Mouse (Mus musculus) embryonic facial prominence, embryonic 15.5 days (tissue): Measurements from ENCODE around the gene Ostm1. TPM values are rescaled to one million over a fixed set of nuclear protein-coding genes. Genes with fewer than 3 reads are reported as not detected.

Source experiments
- ATAC-seq: fragments of 200-750 bp; cut with Nextera tagmentation; 2 replicates; pipeline ENCODE4 v1.8.0; 2017; ENCODE audit warnings: low read depth, moderate TSS enrichment; ENCODE audit not compliant: insufficient number of reproducible peaks, low FRiP score, low TSS enrichment
- H3K27ac ChIP-seq: fragments of 300-500 bp; sonication (generic); replicated peaks from 2 replicates; pipeline ENCODE4 v1.5.1; 2015; ENCODE audit warnings: mild to moderate bottlenecking, inconsistent platforms
- H3K27me3 ChIP-seq: fragments of 300-500 bp; sonication (generic); 2 replicates; pipeline ENCODE4 v1.6.1; 2015; ENCODE audit warnings: inconsistent platforms
- H3K36me3 ChIP-seq: fragments of 300-500 bp; sonication (generic); 2 replicates; pipeline ENCODE4 v1.6.1; 2015; ENCODE audit warnings: mild to moderate bottlenecking, inconsistent platforms
- H3K4me1 ChIP-seq: fragments of 300-500 bp; sonication (generic); 2 replicates; pipeline ENCODE4 v1.6.1; 2015; ENCODE audit warnings: inconsistent platforms
- H3K4me2 ChIP-seq: fragments of 300-500 bp; sonication (generic); replicated peaks from 2 replicates; pipeline ENCODE4 v1.6.1; 2015; ENCODE audit warnings: mild to moderate bottlenecking, inconsistent platforms
- H3K4me3 ChIP-seq: fragments of 300-500 bp; sonication (generic); replicated peaks from 2 replicates; pipeline ENCODE4 v1.5.1; 2015; ENCODE audit warnings: mild to moderate bottlenecking, inconsistent platforms
- H3K9ac ChIP-seq: fragments of 300-500 bp; sonication (generic); 2 replicates; pipeline ENCODE4 v1.6.1; 2015; ENCODE audit warnings: inconsistent platforms
- H3K9me3 ChIP-seq: fragments of 300-500 bp; sonication (generic); replicated peaks from 2 replicates; pipeline ENCODE4 v1.6.1; 2016; ENCODE audit warnings: inconsistent platforms
- WGBS: fragments of 180-500 bp; shearing (Covaris S2); methylation state at CpG from one replicate; pipeline ENCODE4 v1.1.7; 2015; 5-methylcytosine and 5-hydroxymethylcytosine counted together
- polyA plus RNA-seq: library from polyadenylated mRNA; unstranded; fragments of >200 nt; fragmentation: Nextera tagmentation; extraction: Ambion mirVana; gene quantifications from 2 replicates; pipeline ENCODE4 v1.2.1, GENCODE M21; 2015

Gene Ostm1
- 12.9 and 14.9 TPM in 2 replicates for polyA plus RNA-seq

DNA sequence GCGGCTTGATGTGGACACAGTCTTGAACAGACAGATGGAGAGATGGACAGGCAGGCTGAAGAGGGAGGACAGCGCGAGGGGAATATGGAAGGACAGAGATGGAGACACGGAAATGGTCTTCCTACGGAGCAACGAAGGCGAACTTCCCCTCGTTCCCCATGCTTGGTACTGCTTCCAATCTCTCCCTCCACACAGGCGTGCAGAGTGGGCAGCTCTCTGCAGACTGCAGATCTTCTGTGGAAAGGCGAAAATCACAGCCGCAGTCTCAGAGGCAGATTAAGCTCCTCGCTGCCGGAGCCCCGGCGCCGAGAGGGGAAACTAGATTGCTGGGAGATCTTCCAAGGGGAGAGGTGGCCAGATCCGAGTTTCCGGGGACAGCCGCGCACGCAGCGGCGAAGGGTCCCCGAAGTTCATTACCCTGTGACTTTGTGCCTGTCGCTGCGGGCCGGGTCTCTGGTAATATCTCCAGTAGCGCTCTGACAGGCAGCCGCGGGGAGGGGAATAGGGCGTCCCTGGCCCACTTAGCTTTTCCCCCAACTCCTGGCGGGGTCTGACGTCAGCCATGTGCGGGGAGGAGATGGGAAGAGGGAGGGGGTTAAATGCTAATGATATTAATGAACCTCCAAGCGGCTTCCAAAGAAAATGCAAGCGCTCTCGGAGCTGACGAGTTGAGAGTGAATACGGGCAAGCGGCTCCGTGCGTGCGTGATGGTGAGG is at the start of gene Ostm1, which contains the start of gene Nr2e1:
Ostm1 (plus strand) TSS at position 666 of the 716 bp plus-strand sequence.
Nr2e1 (minus strand) TSS at position 476 of the 716 bp plus-strand sequence.
- no peak within 1 kb of the TSS; the same call in 1 of the 2 replicates for H3K9ac ChIP-seq
- no peak for ATAC-seq

DNA sequence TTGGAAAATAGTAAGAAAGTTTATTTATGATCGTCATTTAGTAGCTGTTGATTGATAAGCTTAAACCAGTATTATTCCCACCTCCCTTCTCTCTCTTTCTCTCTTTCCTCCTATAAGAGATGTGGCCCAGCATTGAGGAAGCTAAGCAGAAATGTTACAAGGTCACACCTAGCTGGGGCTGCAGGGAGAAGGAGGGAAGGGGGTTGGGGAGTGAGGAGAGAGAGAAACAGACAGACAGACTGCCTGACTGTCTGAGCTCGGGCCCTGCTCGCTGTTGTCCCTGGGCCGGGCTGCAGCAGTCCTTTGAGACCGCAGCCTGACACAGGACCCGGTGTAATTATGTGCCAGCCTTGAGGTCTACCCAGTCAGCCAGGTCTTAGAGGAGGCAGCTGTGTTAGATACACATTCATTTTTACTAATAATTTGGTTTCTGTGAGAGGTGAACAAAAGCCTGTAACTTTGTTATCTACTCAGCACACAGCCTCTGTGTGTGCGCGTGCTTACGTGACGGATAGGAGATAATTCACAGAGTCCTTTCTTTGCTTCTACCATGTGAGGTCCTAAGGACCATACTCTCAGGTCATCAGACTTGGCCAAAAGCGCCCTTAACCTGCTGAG is 49.7 kb upstream of the Ostm1 start:
- no peaks in the 10 kb centered on the region for H3K9me3 ChIP-seq
- WGBS, result 87% methylated on average over 11 of the region's 11 CpGs
- H3K4me2 ChIP-seq, result no peak overlapping the region
- no peaks in the 10 kb centered on the region for H3K27me3 ChIP-seq
- ATAC-seq, result no peak
- H3K4me1 ChIP-seq, result no peaks in the 10 kb centered on the region
- H3K27ac ChIP-seq, result no peak overlapping the region
- peaks cover 43% of the 10 kb centered on the region for H3K36me3 ChIP-seq
- no peak overlapping the region for H3K4me3 ChIP-seq
- no peak overlapping the region for H3K9ac ChIP-seq

More for the DNA sequence above, at the start of gene Ostm1, which contains the start of gene Nr2e1:
- WGBS, result under 1% methylated on average over 43 of the region's 43 CpGs
- peaks cover 96% of the 10 kb centered on the region for H3K27me3 ChIP-seq
- H3K36me3 ChIP-seq, result no peaks in the 10 kb centered on the region
- H3K4me1 ChIP-seq, result peaks cover 41% of the 10 kb centered on the region
- H3K27ac ChIP-seq, result no peak within 1 kb of the TSS
- H3K4me2 ChIP-seq, result peak within 1 kb of the TSS; percentile 46
- H3K9me3 ChIP-seq, result no peaks in the 10 kb centered on the region
- H3K4me3 ChIP-seq, result peak within 1 kb of the TSS; percentile 29

DNA sequence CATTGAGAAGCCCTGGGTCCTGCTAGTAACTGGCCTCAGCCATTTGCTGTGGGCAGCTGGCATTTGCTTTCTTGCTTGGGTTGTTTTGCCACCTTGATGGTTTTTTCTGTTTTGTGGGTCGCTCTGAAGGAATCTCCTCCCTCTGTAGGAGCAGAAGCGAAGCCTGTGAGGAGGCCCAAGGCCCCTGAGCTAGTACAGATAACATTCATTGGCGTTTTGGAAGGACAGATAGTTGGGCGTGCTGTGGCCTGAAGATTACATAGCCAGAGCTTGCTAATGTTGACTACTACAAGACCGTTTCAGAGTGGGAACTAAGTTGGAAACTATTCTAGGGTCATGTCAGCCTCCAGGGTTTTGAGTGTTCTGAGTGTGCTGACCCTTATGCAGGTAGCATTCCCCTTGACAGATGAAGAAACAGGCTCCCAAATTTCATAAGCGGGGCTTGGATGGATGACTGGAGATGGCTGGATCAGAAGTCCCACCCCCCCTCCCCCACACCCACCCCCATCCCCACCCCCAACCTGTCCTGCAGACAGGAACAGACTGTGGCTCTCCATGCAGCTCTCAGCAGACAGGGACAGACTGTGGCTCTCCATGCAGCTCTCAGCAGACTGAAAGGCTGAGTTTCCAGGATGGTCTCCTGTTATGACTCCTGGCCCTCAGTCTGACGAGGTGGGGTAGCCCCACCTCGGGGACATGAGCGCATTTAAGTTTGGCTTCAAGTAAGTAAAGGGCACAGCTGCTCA is 45.9 kb upstream of the Ostm1 start:
- H3K27me3 ChIP-seq, result no peaks in the 10 kb centered on the region
- no peak overlapping the region for H3K9ac ChIP-seq
- H3K4me3 ChIP-seq, result no peak overlapping the region
- ATAC-seq, result no peak
- H3K4me2 ChIP-seq, result no peak overlapping the region
- peaks cover 27% of the 10 kb centered on the region for H3K36me3 ChIP-seq
- H3K4me1 ChIP-seq, result no peaks in the 10 kb centered on the region
- 76% methylated on average over 9 of the region's 9 CpGs for WGBS
- H3K9me3 ChIP-seq, result no peaks in the 10 kb centered on the region
- no peak overlapping the region for H3K27ac ChIP-seq

DNA sequence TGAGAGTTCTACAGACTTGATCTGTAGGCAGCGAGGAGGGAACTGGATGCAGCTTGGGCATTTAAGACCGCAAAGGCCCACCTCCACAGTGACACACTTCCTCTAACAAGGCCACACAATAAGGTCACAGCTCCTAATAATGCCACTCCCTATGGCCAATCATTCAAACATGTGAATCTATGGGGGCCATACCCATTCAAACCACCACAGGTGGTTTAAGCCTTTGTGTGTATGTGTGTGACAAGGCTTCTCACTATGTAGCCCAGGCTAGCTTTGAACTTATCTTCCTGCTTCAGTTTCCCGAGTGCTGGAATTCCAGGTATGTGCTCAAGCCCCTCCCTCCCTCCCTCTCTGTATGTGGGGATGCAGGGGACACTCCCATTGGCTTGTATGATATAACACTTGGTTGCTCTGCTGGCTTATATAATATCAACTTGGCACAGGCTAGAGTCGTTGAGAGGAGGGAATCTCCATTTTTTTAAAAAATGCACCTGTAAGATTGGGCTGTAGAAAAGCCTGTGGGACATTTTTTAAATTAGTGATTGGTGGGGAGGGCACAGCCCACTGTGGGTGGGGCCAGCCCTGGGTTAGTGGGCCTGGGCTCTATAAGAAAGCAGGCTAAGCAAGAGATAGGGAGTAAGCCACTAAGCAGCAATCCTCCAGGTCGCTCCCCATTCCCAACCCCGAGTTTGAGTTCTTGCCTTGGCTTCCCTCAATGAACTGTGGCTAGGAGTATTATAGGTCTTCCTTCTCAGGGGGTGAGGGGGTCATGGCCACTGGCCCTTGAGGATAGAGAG is 37.7 kb upstream of the Ostm1 start:
- Histone ChIP-seq H3K4me2 (no peak overlapping the region), H3K27ac (no peak overlapping the region), H3K4me3 (no peak overlapping the region), H3K9ac (no peak overlapping the region), H3K9me3 (no peaks in the 10 kb centered on the region), H3K4me1 (no peaks in the 10 kb centered on the region), H3K36me3 (no peaks in the 10 kb centered on the region), H3K27me3 (no peaks in the 10 kb centered on the region)
- ATAC-seq, result no peak
- 81% methylated on average over 6 of the region's 6 CpGs for WGBS

DNA sequence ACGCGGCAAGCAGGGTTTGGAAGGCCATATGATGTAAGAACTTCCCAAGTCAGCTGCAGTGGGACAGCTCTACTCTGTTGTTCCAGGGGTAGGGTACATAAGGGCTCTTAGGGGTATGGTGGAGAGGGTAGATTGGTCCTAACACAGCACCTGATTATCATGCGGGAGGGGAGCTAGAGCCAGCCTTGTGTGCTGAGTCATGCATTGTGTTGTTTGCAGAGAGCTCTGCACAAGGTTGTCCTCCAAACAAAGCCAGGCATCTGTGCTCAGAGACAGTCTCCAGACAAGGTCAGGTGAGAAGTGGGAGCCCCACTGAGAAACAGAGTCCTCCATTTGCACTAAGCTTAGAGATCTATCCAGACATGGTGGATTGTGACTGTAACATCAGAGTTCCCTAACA is 37.1 kb upstream of the Ostm1 start:
- H3K36me3 ChIP-seq, result no peaks in the 10 kb centered on the region
- 97% methylated on average over 3 of the region's 3 CpGs for WGBS
- H3K9ac ChIP-seq, result no peak overlapping the region

DNA sequence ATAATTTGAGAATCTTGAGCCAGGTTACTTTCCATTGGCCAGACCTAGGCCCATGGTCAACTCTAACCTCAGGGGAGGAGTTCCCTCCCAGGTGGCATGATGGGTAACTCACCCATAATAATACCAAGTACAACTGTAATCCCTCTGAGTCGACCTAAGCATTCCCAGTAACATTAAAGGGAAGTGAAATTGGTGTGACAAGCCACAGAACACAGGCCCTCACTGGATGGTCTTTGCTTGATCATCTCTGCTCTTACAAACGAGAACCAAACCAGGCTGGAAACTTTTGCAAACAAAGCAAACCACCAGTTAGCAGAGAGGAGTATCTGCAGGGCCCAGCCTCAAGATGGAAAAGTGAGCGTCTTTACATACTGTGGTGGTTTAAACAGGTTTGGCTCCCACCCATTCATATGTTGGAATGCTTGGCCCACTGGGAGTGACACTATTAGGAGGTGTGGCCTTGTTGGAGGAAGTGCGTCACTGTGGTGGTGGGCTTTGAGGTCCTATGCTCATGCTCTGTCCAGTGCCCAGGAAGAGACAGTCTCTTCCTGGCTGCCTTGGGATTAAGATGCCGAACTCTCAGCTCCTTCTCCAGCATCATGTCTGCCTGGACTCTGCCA is 23.9 kb upstream of the Ostm1 start:
- Histone ChIP-seq H3K4me1 (no peaks in the 10 kb centered on the region), H3K9me3 (no peaks in the 10 kb centered on the region), H3K36me3 (no peaks in the 10 kb centered on the region), H3K9ac (no peak overlapping the region), H3K4me2 (no peak overlapping the region), H3K27ac (no peak overlapping the region), H3K27me3 (peaks cover 21% of the 10 kb centered on the region), H3K4me3 (no peak overlapping the region)
- ATAC-seq, result no peak
- 59% methylated on average over 5 of the region's 5 CpGs for WGBS

More for the DNA sequence above, 37.1 kb upstream of the Ostm1 start:
- ATAC-seq, result no peak
- H3K4me3 ChIP-seq, result no peak overlapping the region
- no peak overlapping the region for H3K4me2 ChIP-seq
- no peaks in the 10 kb centered on the region for H3K27me3 ChIP-seq
- no peaks in the 10 kb centered on the region for H3K9me3 ChIP-seq
- H3K4me1 ChIP-seq, result no peaks in the 10 kb centered on the region
- no peak overlapping the region for H3K27ac ChIP-seq

DNA sequence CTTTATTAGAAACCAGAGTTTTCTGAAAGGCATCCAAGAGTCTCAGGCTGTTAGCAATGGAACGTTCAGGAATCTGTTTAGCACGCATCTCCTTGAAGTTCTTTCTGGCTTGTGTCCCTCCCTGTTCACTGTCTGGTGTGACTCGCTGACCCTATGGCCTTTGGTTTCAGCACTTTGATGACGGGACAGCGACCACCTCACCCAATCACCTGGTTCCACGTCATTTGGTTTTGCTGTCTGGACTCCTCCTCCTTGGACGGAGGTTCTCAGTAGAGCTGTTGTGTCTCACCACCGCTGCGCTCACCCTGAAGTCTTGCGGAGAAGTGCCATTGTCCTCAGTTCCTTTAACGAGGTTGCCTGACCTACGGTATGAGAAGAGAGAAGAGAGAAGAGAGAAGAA is 21.4 kb upstream of the Ostm1 start:
- WGBS, result 3% methylated on average over 12 of the region's 12 CpGs
- Histone ChIP-seq H3K4me3 (no peak overlapping the region), H3K27me3 (peaks cover 47% of the 10 kb centered on the region), H3K36me3 (no peaks in the 10 kb centered on the region), H3K27ac (no peak overlapping the region), H3K4me2 (no peak overlapping the region), H3K9me3 (no peaks in the 10 kb centered on the region), H3K4me1 (no peaks in the 10 kb centered on the region), H3K9ac (no peak overlapping the region)
- ATAC-seq, result no peak

DNA sequence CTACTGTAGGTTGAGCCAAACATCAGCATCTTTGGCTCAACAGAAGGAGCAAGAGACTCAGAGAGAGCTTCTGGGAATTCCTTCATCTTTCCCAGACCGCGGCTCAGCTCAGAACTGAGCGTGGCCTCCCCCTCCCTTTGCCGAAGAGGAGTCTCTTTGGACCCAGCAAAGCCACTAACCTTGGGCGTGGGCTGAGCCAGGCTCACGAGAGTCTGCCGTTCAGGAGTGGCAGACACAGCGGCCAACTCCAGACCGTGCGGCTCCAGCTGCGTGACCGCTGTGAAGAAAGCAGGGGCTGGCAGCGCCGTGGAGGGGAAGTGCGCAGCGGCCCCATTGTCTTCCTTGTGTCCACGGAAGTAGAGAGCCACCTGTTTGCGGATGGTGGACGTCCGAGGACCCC is 11.1 kb upstream of the Ostm1 start:
- WGBS, result under 1% methylated on average over 20 of the region's 20 CpGs
- peaks cover 5% of the 10 kb centered on the region; the same call in 1 of the 2 replicates for H3K4me1 ChIP-seq
- H3K9ac ChIP-seq, result no peak overlapping the region
- H3K27ac ChIP-seq, result no peak overlapping the region
- H3K27me3 ChIP-seq, result peaks cover 92% of the 10 kb centered on the region
- ATAC-seq, result no peak
- H3K4me2 ChIP-seq, result no peak overlapping the region
- H3K4me3 ChIP-seq, result 0 out of 2 replicates have a peak overlapping the region, but pooled peaks have one; percentile 3
- H3K9me3 ChIP-seq, result no peaks in the 10 kb centered on the region
- no peaks in the 10 kb centered on the region for H3K36me3 ChIP-seq

DNA sequence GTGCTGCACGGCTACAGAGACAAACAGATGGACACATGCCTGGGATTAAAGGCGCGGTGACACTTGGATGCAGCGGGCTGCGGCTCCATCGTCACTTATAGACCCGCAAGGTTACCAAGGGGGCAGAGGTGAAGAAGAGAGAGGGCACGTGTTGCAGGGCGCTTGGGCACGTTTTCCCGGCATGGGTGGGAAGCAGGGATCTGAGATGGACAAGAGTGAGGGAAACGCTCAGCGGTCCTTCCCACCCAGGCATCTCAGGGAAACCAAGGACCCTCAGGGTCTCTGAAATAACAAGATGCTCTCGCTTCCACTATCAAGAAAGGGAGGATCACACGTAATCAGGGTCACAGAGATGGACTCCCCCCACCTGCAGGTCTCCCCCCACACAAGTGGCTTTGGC is 10.7 kb upstream of the Ostm1 start:
- Histone ChIP-seq H3K36me3 (no peaks in the 10 kb centered on the region), H3K9ac (no peak overlapping the region), H3K27ac (no peak overlapping the region), H3K4me1 (peaks cover 5% of the 10 kb centered on the region; the same call in 1 of the 2 replicates), H3K27me3 (peaks cover 93% of the 10 kb centered on the region), H3K4me3 (0 out of 2 replicates have a peak overlapping the region, but pooled peaks have one; percentile 3), H3K4me2 (no peak overlapping the region), H3K9me3 (no peaks in the 10 kb centered on the region)
- 3% methylated on average over 15 of the region's 15 CpGs for WGBS
- ATAC-seq, result no peak

DNA sequence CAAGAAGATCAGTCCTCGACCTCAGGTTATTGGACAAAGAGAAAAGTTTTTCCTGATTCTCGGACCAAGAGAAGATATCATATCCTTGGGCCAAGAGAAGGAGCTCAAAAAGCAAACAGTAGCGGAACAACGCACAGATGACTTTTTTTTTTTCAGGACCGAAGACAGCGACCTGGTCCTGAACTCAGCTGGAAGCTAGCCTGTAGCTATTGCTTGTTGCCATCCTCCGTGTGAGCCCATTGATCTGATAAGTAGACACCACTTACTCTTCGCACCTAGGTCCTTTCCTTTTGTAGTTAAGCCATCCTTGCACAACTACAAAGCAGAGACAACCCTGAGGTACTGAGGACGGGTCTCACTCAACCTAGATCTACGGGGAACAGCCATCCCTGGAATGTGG is 9.0 kb upstream of the Ostm1 start:
- H3K27ac ChIP-seq, result no peak overlapping the region
- peaks cover 9% of the 10 kb centered on the region for H3K4me1 ChIP-seq
- no peaks in the 10 kb centered on the region for H3K9me3 ChIP-seq
- no peaks in the 10 kb centered on the region for H3K36me3 ChIP-seq
- H3K27me3 ChIP-seq, result peaks cover 95% of the 10 kb centered on the region
- no peak for ATAC-seq
- H3K4me2 ChIP-seq, result no peak overlapping the region
- H3K4me3 ChIP-seq, result no peak overlapping the region
- no peak overlapping the region for H3K9ac ChIP-seq
- 5% methylated on average over 10 of the region's 10 CpGs for WGBS
